Mouse (Mus musculus) kidney, adult 2 months (tissue): ENCODE results near the gene Rnf31.

Experiments used
- CTCF ChIP-seq: fragments of 200-500 bp; conservative IDR thresholded peaks from 2 replicates; pipeline ENCODE4 v1.5.1; 2011; ENCODE audit warnings: low read depth, mild to moderate bottlenecking, control low read depth, low read length, moderate library complexity, mixed read lengths; ENCODE audit not compliant: insufficient read depth, insufficient read length
- POLR2A ChIP-seq: fragments of 200-500 bp; IDR thresholded peaks from one replicate; pipeline ENCODE4 v1.6.1; 2011; ENCODE audit warnings: low read depth, low read length, control low read depth

- TF ChIP-seq POLR2A (no peak), CTCF (no peak)
Measured at GRCm38 (mm10) chr14:55579511-55580496, 11.7 kb upstream of the Rnf31 start.
